Mouse (Mus musculus) stomach, embryonic 16.5 days (tissue): ENCODE data around the gene Hdac4. TPM values are rescaled to one million over a fixed set of nuclear protein-coding genes. Genes with fewer than 3 reads are reported as not detected.

Source experiments
- ATAC-seq: fragments of 200-750 bp; cut with Nextera tagmentation; 2 replicates; pipeline ENCODE4 v1.8.0; 2017; ENCODE audit warnings: moderate number of reproducible peaks, moderate TSS enrichment; ENCODE audit not compliant: insufficient read depth, low FRiP score
- H3K27ac ChIP-seq: fragments of 300-500 bp; sonication (generic); 2 replicates; pipeline ENCODE4 v1.5.1; 2014; ENCODE audit warnings: low read length
- H3K27me3 ChIP-seq: fragments of 300-500 bp; sonication (generic); 2 replicates; pipeline ENCODE4 v1.6.1; 2014; ENCODE audit warnings: low read length, control low read depth, mixed read lengths; ENCODE audit not compliant: control insufficient read depth, insufficient read depth
- H3K36me3 ChIP-seq: fragments of 300-500 bp; sonication (generic); 2 replicates; pipeline ENCODE4 v1.6.1; 2014; ENCODE audit warnings: low read length; ENCODE audit not compliant: control insufficient read depth, insufficient read depth
- H3K4me1 ChIP-seq: fragments of 300-500 bp; sonication (generic); 2 replicates; pipeline ENCODE4 v1.6.1; 2014; ENCODE audit warnings: low read length, control low read depth, mixed read lengths; ENCODE audit not compliant: control insufficient read depth, insufficient read depth
- H3K4me2 ChIP-seq: fragments of 300-500 bp; sonication (generic); 2 replicates; pipeline ENCODE4 v1.6.1; 2014; ENCODE audit warnings: low read depth, low read length, mixed read lengths
- H3K4me3 ChIP-seq: fragments of 300-500 bp; sonication (generic); replicated peaks from 2 replicates; pipeline ENCODE4 v1.5.1; 2014; ENCODE audit warnings: mild to moderate bottlenecking, low read length
- H3K9ac ChIP-seq: fragments of 300-500 bp; sonication (generic); 2 replicates; pipeline ENCODE4 v1.6.1; 2014; ENCODE audit warnings: low read length
- H3K9me3 ChIP-seq: fragments of 300-500 bp; sonication (generic); replicated peaks from 2 replicates; pipeline ENCODE4 v1.6.1; 2016; ENCODE audit warnings: low read length, control low read depth; ENCODE audit not compliant: control insufficient read depth
- WGBS: fragments of 180-500 bp; shearing (Covaris S2); extraction: QIAGEN DNeasy Blood & Tissue Kit; methylation state at CpG from one replicate; pipeline ENCODE4 v1.1.7; 2014; 5-methylcytosine and 5-hydroxymethylcytosine counted together
- polyA plus RNA-seq: library from polyadenylated mRNA; unstranded; fragments of >200 nt; fragmentation: Nextera tagmentation; extraction: Ambion mirVana; gene quantifications from 2 replicates; pipeline ENCODE4 v1.2.1, GENCODE M21; 2015

Hdac4 gene
- polyA plus RNA-seq, 1 experiment from 2014 or later: 15.7 TPM

GRCm38 (mm10) chr1:92004906-92005616 lies 190.4 kb downstream of the Hdac4 start:
- WGBS: 50% methylated on average over 8 of the region's 8 CpGs
- ATAC-seq: no peak

DNA sequence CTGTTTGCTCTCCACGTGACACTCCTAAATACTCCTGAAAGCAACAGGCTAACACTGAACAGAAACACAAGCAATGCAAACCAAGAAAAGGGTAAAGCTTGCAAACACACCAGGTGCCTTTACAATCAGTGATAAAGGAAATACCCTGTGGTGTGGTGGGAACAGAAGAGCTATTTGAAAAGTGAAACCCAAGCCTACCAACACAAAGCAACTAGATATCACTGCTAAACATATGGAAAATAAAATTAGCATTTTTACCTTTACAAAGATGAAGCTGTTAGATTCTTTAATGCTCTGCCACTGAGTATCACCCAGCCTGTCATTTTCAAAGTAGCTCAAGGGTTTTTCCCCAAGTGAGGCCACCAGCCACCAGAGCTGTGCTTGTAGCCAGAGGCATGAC lies 191.4 kb downstream of the Hdac4 start:
- Histone ChIP-seq H3K4me2 (no peak overlapping the region), H3K27ac (no peak overlapping the region), H3K9me3 (no peaks in the 10 kb centered on the region), H3K4me1 (peaks cover 15% of the 10 kb centered on the region), H3K36me3 (no peaks in the 10 kb centered on the region), H3K9ac (no peak overlapping the region), H3K4me3 (no peak overlapping the region), H3K27me3 (no peaks in the 10 kb centered on the region)
- ATAC-seq: no peak
- WGBS: 68% methylated on average over 1 of the region's 1 CpGs

More at GRCm38 (mm10) chr1:92004906-92005616, 190.4 kb downstream of the Hdac4 start:
- H3K4me2 ChIP-seq: no peak overlapping the region
- H3K4me3 ChIP-seq: no peak overlapping the region
- peaks cover 15% of the 10 kb centered on the region for H3K4me1 ChIP-seq
- H3K36me3 ChIP-seq: no peaks in the 10 kb centered on the region
- H3K9ac ChIP-seq: 0 out of 2 replicates have a peak overlapping the region, but pooled peaks have one; percentile 3
- no peaks in the 10 kb centered on the region for H3K9me3 ChIP-seq
- no peak overlapping the region for H3K27ac ChIP-seq
- H3K27me3 ChIP-seq: no peaks in the 10 kb centered on the region

DNA sequence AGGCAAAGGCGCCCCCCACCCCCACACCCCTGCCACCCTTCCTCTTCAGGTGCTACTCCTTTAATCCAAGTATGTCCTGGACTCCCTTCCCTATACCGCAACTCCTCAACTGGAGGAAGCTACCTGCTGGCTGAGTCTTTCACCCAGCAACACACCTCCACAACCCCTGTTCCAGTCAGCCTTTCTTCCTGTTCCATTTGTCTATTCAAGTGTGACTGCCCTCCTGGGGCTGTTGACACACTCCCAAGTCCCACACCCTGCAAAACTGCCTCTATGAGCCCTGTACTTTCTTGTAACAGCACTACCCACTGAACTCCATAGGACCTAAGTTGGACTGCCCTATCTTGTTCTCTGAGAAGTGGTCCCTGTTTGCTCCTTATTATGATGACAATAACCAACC lies 195.3 kb downstream of the Hdac4 start:
- H3K9ac ChIP-seq: no peak overlapping the region
- peaks cover 10% of the 10 kb centered on the region for H3K4me1 ChIP-seq
- no peaks in the 10 kb centered on the region for H3K9me3 ChIP-seq
- H3K27ac ChIP-seq: no peak overlapping the region
- WGBS: 89% methylated on average over 2 of the region's 2 CpGs
- H3K27me3 ChIP-seq: no peaks in the 10 kb centered on the region
- no peak overlapping the region for H3K4me3 ChIP-seq
- H3K36me3 ChIP-seq: peaks cover 4% of the 10 kb centered on the region; the same call in 1 of the 2 replicates
- no peak overlapping the region for H3K4me2 ChIP-seq
- ATAC-seq: no peak

DNA sequence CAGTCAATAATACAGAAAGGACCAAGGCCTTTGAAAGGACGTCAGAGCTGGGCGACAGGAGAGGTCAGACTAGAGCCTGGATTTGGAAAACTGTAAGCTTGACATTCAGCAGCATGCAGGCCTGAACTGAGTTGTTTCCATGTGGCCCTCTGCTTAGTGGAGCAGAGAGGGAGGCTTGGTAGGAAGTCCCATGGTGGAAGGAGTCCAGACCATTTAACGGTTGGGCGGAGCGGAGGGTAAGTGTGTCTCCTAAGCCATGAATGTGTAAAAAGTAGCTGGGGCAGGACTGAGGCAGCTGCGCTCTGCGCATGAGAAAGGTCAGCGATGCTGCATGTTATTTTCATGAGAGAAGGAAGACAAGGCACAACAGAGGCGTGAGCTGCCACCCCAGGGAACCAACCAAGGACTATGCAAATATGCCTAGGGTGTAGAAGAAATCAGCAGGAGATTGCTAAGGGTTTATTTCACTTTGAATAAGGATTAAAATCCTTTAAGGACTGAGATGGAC lies 201.8 kb downstream of the Hdac4 start:
- Histone ChIP-seq H3K4me1 (no peaks in the 10 kb centered on the region), H3K4me3 (no peak overlapping the region), H3K9ac (no peak overlapping the region), H3K27me3 (no peaks in the 10 kb centered on the region), H3K4me2 (no peak overlapping the region), H3K36me3 (peaks cover 4% of the 10 kb centered on the region; the same call in 1 of the 2 replicates), H3K9me3 (no peaks in the 10 kb centered on the region), H3K27ac (no peak overlapping the region)
- WGBS: 80% methylated on average over 9 of the region's 9 CpGs
- no peak for ATAC-seq

DNA sequence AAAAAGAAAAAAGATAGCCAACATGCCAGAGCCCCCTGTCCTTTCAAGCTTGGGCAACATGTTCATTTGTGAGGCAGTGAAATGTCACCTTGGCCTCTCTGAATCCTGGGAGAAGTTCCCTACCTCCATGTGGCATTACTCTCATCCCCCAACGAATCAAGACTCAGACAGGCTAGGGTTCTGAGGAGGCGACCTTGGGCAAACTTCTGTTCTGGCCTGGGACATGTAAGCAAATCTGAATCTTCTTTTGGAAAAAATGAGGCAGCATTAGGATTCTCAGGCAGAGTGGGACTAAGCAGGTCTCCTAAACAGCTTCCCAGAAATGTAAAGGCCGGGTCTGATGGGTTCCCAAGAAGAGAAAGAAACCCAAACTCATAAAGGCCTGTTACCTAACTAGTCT lies 202.8 kb downstream of the Hdac4 start:
- no peak overlapping the region for H3K27ac ChIP-seq
- 76% methylated on average over 3 of the region's 3 CpGs for WGBS
- H3K27me3 ChIP-seq: no peaks in the 10 kb centered on the region
- no peaks in the 10 kb centered on the region for H3K9me3 ChIP-seq
- no peak for ATAC-seq
- no peaks in the 10 kb centered on the region for H3K4me1 ChIP-seq
- peaks cover 4% of the 10 kb centered on the region; the same call in 1 of the 2 replicates for H3K36me3 ChIP-seq
- H3K9ac ChIP-seq: no peak overlapping the region
- no peak overlapping the region for H3K4me2 ChIP-seq
- no peak overlapping the region for H3K4me3 ChIP-seq

GRCm38 (mm10) chr1:91991597-91991996 lies 203.9 kb downstream of the Hdac4 start:
- no peaks in the 10 kb centered on the region for H3K27me3 ChIP-seq
- H3K36me3 ChIP-seq: peaks cover 4% of the 10 kb centered on the region; the same call in 1 of the 2 replicates
- H3K27ac ChIP-seq: no peak overlapping the region
- H3K4me1 ChIP-seq: no peaks in the 10 kb centered on the region
- ATAC-seq: no peak
- no peak overlapping the region for H3K9ac ChIP-seq
- H3K4me2 ChIP-seq: no peak overlapping the region
- H3K9me3 ChIP-seq: no peaks in the 10 kb centered on the region
- H3K4me3 ChIP-seq: no peak overlapping the region

DNA sequence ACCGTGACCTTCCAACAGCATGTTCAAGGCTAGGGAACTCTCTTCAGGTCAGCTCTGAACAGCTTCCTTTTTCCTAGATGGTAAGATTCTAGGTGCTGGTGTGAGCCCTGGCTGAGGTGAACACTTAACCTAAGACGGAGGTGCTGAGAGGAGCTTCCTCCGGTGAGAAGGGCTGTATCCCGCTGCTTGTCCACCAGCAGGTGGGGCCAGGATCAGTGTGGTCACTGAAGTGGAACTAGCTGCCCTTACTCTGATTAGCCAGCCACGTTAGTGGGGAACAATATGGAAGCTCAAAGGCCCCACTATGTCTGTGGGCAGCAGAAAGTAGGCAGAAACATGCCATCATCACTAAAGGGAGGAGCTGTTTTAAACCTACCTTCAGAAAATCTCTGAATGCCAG lies 204.6 kb downstream of the Hdac4 start:
- Histone ChIP-seq H3K36me3 (peaks cover 4% of the 10 kb centered on the region; the same call in 1 of the 2 replicates), H3K4me3 (no peak overlapping the region), H3K4me1 (no peaks in the 10 kb centered on the region), H3K9me3 (no peaks in the 10 kb centered on the region), H3K27ac (no peak overlapping the region), H3K27me3 (no peaks in the 10 kb centered on the region), H3K9ac (no peak overlapping the region), H3K4me2 (no peak overlapping the region)
- no peak for ATAC-seq
- WGBS: 88% methylated on average over 5 of the region's 5 CpGs

- no peaks in the 10 kb centered on the region for H3K36me3 ChIP-seq
- 88% methylated on average over 1 of the region's 1 CpGs for WGBS
These were observed 206.6 kb downstream of the Hdac4 start for GRCm38 (mm10) chr1:91988866-91989265.

DNA sequence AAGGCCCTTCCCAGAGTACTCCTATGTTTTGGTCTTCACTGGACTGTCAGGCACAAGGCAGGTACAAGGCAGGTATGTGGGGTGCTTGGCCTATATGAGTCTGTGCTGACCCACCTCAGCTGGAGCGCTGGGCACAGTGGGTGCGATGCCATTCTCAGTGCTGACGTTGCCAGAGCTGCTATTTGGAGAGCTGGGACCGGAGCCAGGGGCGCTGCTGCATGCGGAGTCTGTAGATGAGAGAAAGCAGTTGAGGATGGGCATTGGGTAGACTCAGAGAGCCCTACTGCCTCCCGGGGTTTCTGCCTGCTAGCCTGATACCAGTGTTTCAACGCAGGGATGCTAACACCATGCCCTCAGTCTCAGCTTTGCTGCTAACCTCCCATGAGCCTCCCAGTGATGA lies 208.1 kb downstream of the Hdac4 start:
- no peak for ATAC-seq
- no peaks in the 10 kb centered on the region for H3K36me3 ChIP-seq
- H3K4me3 ChIP-seq: no peak overlapping the region
- H3K4me2 ChIP-seq: no peak overlapping the region
- 90% methylated on average over 8 of the region's 8 CpGs for WGBS
- no peak overlapping the region for H3K9ac ChIP-seq
- H3K27me3 ChIP-seq: no peaks in the 10 kb centered on the region
- H3K4me1 ChIP-seq: no peaks in the 10 kb centered on the region
- H3K9me3 ChIP-seq: no peaks in the 10 kb centered on the region
- no peak overlapping the region for H3K27ac ChIP-seq

More at GRCm38 (mm10) chr1:91988866-91989265, 206.6 kb downstream of the Hdac4 start:
- H3K9ac ChIP-seq: no peak overlapping the region
- no peak for ATAC-seq
- H3K9me3 ChIP-seq: no peaks in the 10 kb centered on the region
- H3K4me2 ChIP-seq: no peak overlapping the region
- H3K27me3 ChIP-seq: no peaks in the 10 kb centered on the region
- no peaks in the 10 kb centered on the region for H3K4me1 ChIP-seq
- H3K27ac ChIP-seq: no peak overlapping the region
- H3K4me3 ChIP-seq: no peak overlapping the region
